8 mouse cellular contexts compared by ENCODE assay signal in genomic region chr1:36546888-36547471, GRCm38 (mm10). TPM values are rescaled to one million over a fixed set of nuclear protein-coding genes. Genes with fewer than 3 reads are reported as not detected.
DNase-seq lines count a peak whose midpoint lies in the region; ATAC-seq and TF ChIP-seq lines count a peak whose summit lies in the region.

TSS of gene Ankrd39 (minus strand) at chr1:36547445.

- H3K4me3 ChIP-seq in E14TG2a.4 (replicated peaks; ENCODE audit: low read length): peak within 1 kb of the TSS; percentile 86
- peak within 1 kb of the TSS; percentile 64 for H3K4me3 ChIP-seq in forebrain, embryonic 12.5 days (replicated peaks)
- peak within 1 kb of the TSS; percentile 72 for H3K4me3 ChIP-seq in heart, postnatal 0 days (ENCODE audit: low read depth, low read length)
- H3K4me3 ChIP-seq in liver, embryonic 16.5 days (ENCODE audit: low read depth, low read length): peak within 1 kb of the TSS; percentile 76
- peak within 1 kb of the TSS; percentile 56 for H3K4me3 ChIP-seq in neural tube, embryonic 13.5 days
- peak within 1 kb of the TSS; percentile 96 for H3K4me3 ChIP-seq in testis, adult 2 months (ENCODE audit: control insufficient read depth, low read depth, low read length)

- TF ChIP-seq EP300 in heart, postnatal 0 days (IDR thresholded peaks at IDR 0.05; ENCODE audit: low read depth): peak; percentile 79; the same call in 1 of the 2 replicates

- peak within 1 kb of the TSS; percentile 72 for H3K9ac ChIP-seq in forebrain, embryonic 12.5 days
- peak within 1 kb of the TSS; percentile 71 for H3K9ac ChIP-seq in heart, postnatal 0 days (replicated peaks; ENCODE audit: low read depth, low read length)
- peak within 1 kb of the TSS; percentile 73 for H3K9ac ChIP-seq in liver, embryonic 16.5 days (ENCODE audit: low read depth, low read length)
- H3K9ac ChIP-seq in neural tube, embryonic 13.5 days: peak within 1 kb of the TSS; percentile 80

- ATAC-seq in forebrain, embryonic 12.5 days (ENCODE audit: low FRiP score): peak; percentile 97
- peak; percentile 98 for ATAC-seq in heart, postnatal 0 days (ENCODE audit: insufficient read depth, low read depth)
- ATAC-seq in liver, embryonic 16.5 days (ENCODE audit: low read depth): peak; percentile 100
- ATAC-seq in neural tube, embryonic 13.5 days (ENCODE audit: low read depth): peak; percentile 96

- peaks cover 32% of the 10 kb centered on the region for H3K36me3 ChIP-seq in E14TG2a.4 (ENCODE audit: insufficient read depth, low read length)
- H3K36me3 ChIP-seq in forebrain, embryonic 12.5 days (replicated peaks): peaks cover 41% of the 10 kb centered on the region
- peaks cover 45% of the 10 kb centered on the region for H3K36me3 ChIP-seq in heart, postnatal 0 days (replicated peaks; ENCODE audit: control insufficient read depth, insufficient read depth, low read length)
- peaks cover 1% of the 10 kb centered on the region; the same call in 1 of the 2 replicates for H3K36me3 ChIP-seq in liver, embryonic 16.5 days (ENCODE audit: control insufficient read depth, insufficient read depth)
- H3K36me3 ChIP-seq in neural tube, embryonic 13.5 days: peaks cover 41% of the 10 kb centered on the region
- H3K36me3 ChIP-seq in testis, adult 2 months (ENCODE audit: control insufficient read depth, insufficient read depth, low read length): peaks cover 2% of the 10 kb centered on the region

- TF ChIP-seq CTCF in E14TG2a.4 (conservative IDR thresholded peaks at IDR 0.05; ENCODE audit: low read length): peak; percentile 86
- TF ChIP-seq CTCF in heart, postnatal 0 days (IDR thresholded peaks at IDR 0.05; ENCODE audit: low read depth): peak; percentile 100
- peak; percentile 93 for TF ChIP-seq CTCF in testis, adult 2 months (IDR thresholded peaks at IDR 0.05; ENCODE audit: control insufficient read depth, insufficient read depth, insufficient replicate concordance, low read depth, low read length)

- peak within 1 kb of the TSS; percentile 83 for H3K27ac ChIP-seq in forebrain, embryonic 12.5 days
- peak within 1 kb of the TSS; percentile 76 for H3K27ac ChIP-seq in heart, postnatal 0 days (ENCODE audit: low read depth)
- H3K27ac ChIP-seq in liver, embryonic 16.5 days (ENCODE audit: low read length): peak within 1 kb of the TSS; percentile 14; the same call in 1 of the 2 replicates
- H3K27ac ChIP-seq in neural tube, embryonic 13.5 days (replicated peaks): peak within 1 kb of the TSS; percentile 82
- peak within 1 kb of the TSS; percentile 96 for H3K27ac ChIP-seq in testis, adult 2 months (ENCODE audit: control insufficient read depth, insufficient read depth, low read depth, low read length)

- WGBS in forebrain, embryonic 12.5 days: under 1% methylated on average over 43 of the region's 43 CpGs
- under 1% methylated on average over 43 of the region's 43 CpGs for WGBS in heart, postnatal 0 days
- WGBS in liver, embryonic 16.5 days (ENCODE audit: insufficient replicate concordance): under 1% methylated on average over 43 of the region's 43 CpGs
- WGBS in neural tube, embryonic 13.5 days: under 1% methylated on average over 43 of the region's 43 CpGs

- H3K27me3 ChIP-seq in E14TG2a.4 (ENCODE audit: insufficient read depth, low read length): peaks cover 19% of the 10 kb centered on the region
- no peaks in the 10 kb centered on the region for H3K27me3 ChIP-seq in forebrain, embryonic 12.5 days
- H3K27me3 ChIP-seq in heart, postnatal 0 days (ENCODE audit: control insufficient read depth, insufficient read depth, low read length): no peaks in the 10 kb centered on the region
- no peaks in the 10 kb centered on the region for H3K27me3 ChIP-seq in liver, embryonic 16.5 days (ENCODE audit: control insufficient read depth, insufficient read depth, low read depth, low read length)
- H3K27me3 ChIP-seq in neural tube, embryonic 13.5 days: no peaks in the 10 kb centered on the region
- no peaks in the 10 kb centered on the region for H3K27me3 ChIP-seq in testis, adult 2 months (ENCODE audit: control insufficient read depth, insufficient read depth, low read length)

- TF ChIP-seq POLR2A in testis, adult 2 months (IDR thresholded peaks at IDR 0.05; ENCODE audit: control insufficient read depth, low read depth, low read length): peak; percentile 90

- no peaks in the 10 kb centered on the region for H3K9me3 ChIP-seq in E14TG2a.4 (ENCODE audit: low read length)
- H3K9me3 ChIP-seq in forebrain, embryonic 12.5 days: no peaks in the 10 kb centered on the region
- no peaks in the 10 kb centered on the region for H3K9me3 ChIP-seq in heart, postnatal 0 days (replicated peaks; ENCODE audit: control insufficient read depth, low read length)
- H3K9me3 ChIP-seq in liver, embryonic 16.5 days (replicated peaks; ENCODE audit: control insufficient read depth, low read length): no peaks in the 10 kb centered on the region
- H3K9me3 ChIP-seq in neural tube, embryonic 13.5 days: no peaks in the 10 kb centered on the region

- peak within 1 kb of the TSS; percentile 68 for H3K4me2 ChIP-seq in forebrain, embryonic 12.5 days
- peak within 1 kb of the TSS; percentile 83 for H3K4me2 ChIP-seq in heart, postnatal 0 days (ENCODE audit: low read depth, low read length)
- peak within 1 kb of the TSS; percentile 88 for H3K4me2 ChIP-seq in liver, embryonic 16.5 days (ENCODE audit: low read depth, low read length)
- peak within 1 kb of the TSS; percentile 56 for H3K4me2 ChIP-seq in neural tube, embryonic 13.5 days

- peaks cover 68% of the 10 kb centered on the region for H3K4me1 ChIP-seq in E14TG2a.4 (replicated peaks; ENCODE audit: low read depth, low read length)
- peaks cover 38% of the 10 kb centered on the region for H3K4me1 ChIP-seq in forebrain, embryonic 12.5 days
- H3K4me1 ChIP-seq in heart, postnatal 0 days (ENCODE audit: control insufficient read depth, insufficient read depth): peaks cover 7% of the 10 kb centered on the region; the same call in 1 of the 2 replicates
- peaks cover 11% of the 10 kb centered on the region for H3K4me1 ChIP-seq in liver, embryonic 16.5 days (ENCODE audit: control insufficient read depth, low read depth, low read length)
- H3K4me1 ChIP-seq in neural tube, embryonic 13.5 days (replicated peaks): peaks cover 42% of the 10 kb centered on the region
- H3K4me1 ChIP-seq in testis, adult 2 months (ENCODE audit: control insufficient read depth, insufficient read depth, low read length): peaks cover 15% of the 10 kb centered on the region

- DNase-seq in c-Kit-positive CD71-positive TER-119-positive erythroid progenitor cells, embryonic 14.5 days (ENCODE audit: low spot score): peak; percentile 97
- peak; percentile 99 for DNase-seq in heart, postnatal 0 days (ENCODE audit: low spot score)
- peak; percentile 98 to 99 for DNase-seq in kidney, postnatal 4 days

RNA-seq across cellular contexts. Expression of gene Ankrd39, which starts in this region (rescaled TPM):
- polyA plus RNA-seq in forebrain, embryonic 12.5 days (2016; fragmentation: Nextera tagmentation; extraction: Ambion mirVana): 16.7 and 17.9 TPM in 2 replicates
- 32.7 and 34.9 TPM in 2 replicates for total RNA-seq in heart, postnatal 0 days (2014; rRNA removed; ENCODE audit: low replicate concordance)
- polyA plus RNA-seq in heart, postnatal 0 days (2015; fragmentation: Nextera tagmentation; extraction: Ambion mirVana): 26.6 and 29.0 TPM in 2 replicates
- polyA plus RNA-seq in liver, embryonic 16.5 days (2015; fragmentation: Nextera tagmentation; extraction: Ambion mirVana): 5.4 and 6.7 TPM in 2 replicates
- polyA plus RNA-seq in neural tube, embryonic 13.5 days (2015; fragmentation: Nextera tagmentation; extraction: Ambion mirVana): 23.8 and 26.2 TPM in 2 replicates
- 13.7 and 17.0 TPM in 2 replicates for polyA plus RNA-seq in testis, adult 2 months (2012; rRNA removed)

Comparison
In these comparisons a context has a peak if more than half of its experiments do, and no peak if none do; other contexts are left out.
1. Peak in every context shown above with its lines: DNase-seq, ATAC-seq, H3K4me3 ChIP-seq and H3K27ac ChIP-seq.
2. H3K27ac ChIP-seq: peak in every context shown above with its lines; median percentile 96 in testis, adult 2 months; 83 in forebrain, embryonic 12.5 days; 82 in neural tube, embryonic 13.5 days; 76 in heart, postnatal 0 days; 14 in liver, embryonic 16.5 days.